8 mouse cellular contexts compared by ENCODE assay signal in genomic region chr9:42788471-42788870, GRCm38 (mm10).
DNase-seq lines count a peak whose midpoint lies in the region; ATAC-seq and TF ChIP-seq lines count a peak whose summit lies in the region.

No protein-coding gene starts in this region.

- H3K9me3 ChIP-seq in kidney, postnatal 0 days (replicated peaks; ENCODE audit: low read length), result no peaks in the 10 kb centered on the region

- no peak overlapping the region for H3K27ac ChIP-seq in kidney, postnatal 0 days

- peak; percentile 55 to 71 for DNase-seq in heart, postnatal 10 days
- no peak for DNase-seq in heart, postnatal 25 days (ENCODE audit: low spot score)
- DNase-seq in urinary bladder, postnatal 14 days (ENCODE audit: low spot score), result peak; percentile 54
- no peak for DNase-seq in urinary bladder, adult 2 months (ENCODE audit: low spot score)
- peak; percentile 84 for DNase-seq in embryo, embryonic 10 days (ENCODE audit: low spot score)
- DNase-seq in kidney, postnatal 0 days (ENCODE audit: low spot score), result peak; percentile 87
- DNase-seq in mesoderm, embryonic 11.5 days (ENCODE audit: low read depth, low spot score), result peak; percentile 63
- DNase-seq in c-Kit-positive CD71-positive TER-119-positive erythroid progenitor cells, embryonic 14.5 days (ENCODE audit: low spot score), result no peak

- no peaks in the 10 kb centered on the region for H3K4me1 ChIP-seq in kidney, postnatal 0 days (replicated peaks; ENCODE audit: insufficient read depth, low read length)

- no peak overlapping the region for H3K4me3 ChIP-seq in kidney, postnatal 0 days (replicated peaks; ENCODE audit: low read depth, low read length)

- ATAC-seq in kidney, postnatal 0 days (replicated peaks; ENCODE audit: low FRiP score, low read depth), result no peak

- no peaks in the 10 kb centered on the region for H3K36me3 ChIP-seq in kidney, postnatal 0 days (ENCODE audit: insufficient read depth, low read length)

- intact Hi-C loops in heart, postnatal 10 days (cut with DNase I), result loop anchor here (10.0 kb wide), 1 partner anchor 464 kb away; no protein-coding TSS in a partner anchor
- intact Hi-C loops in heart, postnatal 25 days (cut with DNase I), result loop anchor here (1.0 to 10.0 kb wide), 3 partner anchors 156 to 464 kb away; partner anchors contain the start of genes Grik4 and Tecta

- no peak overlapping the region for H3K9ac ChIP-seq in kidney, postnatal 0 days (ENCODE audit: low read depth, low read length)

- 23% methylated on average over 8 of the region's 8 CpGs for WGBS in kidney, postnatal 0 days

- H3K27me3 ChIP-seq in kidney, postnatal 0 days (ENCODE audit: insufficient read depth, low read length), result no peaks in the 10 kb centered on the region

- H3K4me2 ChIP-seq in kidney, postnatal 0 days (ENCODE audit: low read length), result no peak overlapping the region

- TF ChIP-seq CTCF in kidney, postnatal 0 days (IDR thresholded peaks at IDR 0.05; ENCODE audit: low read depth), result peak; percentile 82

Comparison
In these comparisons a context has a peak if more than half of its experiments do, and no peak if none do; other contexts are left out.
1. DNase-seq: peak in heart, postnatal 10 days (2 of 2), urinary bladder, postnatal 14 days (single experiment), embryo, embryonic 10 days (single experiment), kidney, postnatal 0 days (single experiment) and mesoderm, embryonic 11.5 days (single experiment); none in heart, postnatal 25 days (single experiment), urinary bladder, adult 2 months (single experiment) and c-Kit-positive CD71-positive TER-119-positive erythroid progenitor cells, embryonic 14.5 days (single experiment).